26 mouse cellular contexts compared by ENCODE assay signal in genomic region chr7:103810746-103811145, GRCm38 (mm10). TPM values are rescaled to one million over a fixed set of nuclear protein-coding genes. Genes with fewer than 3 reads are reported as not detected.
DNase-seq lines count a peak whose midpoint lies in the region; ATAC-seq lines count a peak whose summit lies in the region.
"Had no signal": no experiment of that assay in that cellular context is flagged by ENCODE, and none has a peak within 500 bp of the region (broad histone marks: within the 10 kb centered on the region; RNA-seq: fewer than 3 reads in every experiment).

No protein-coding gene starts in this region.

- no peak overlapping the region for H3K4me2 ChIP-seq in liver, embryonic 11.5 days
- H3K4me2 ChIP-seq in liver, embryonic 15.5 days: peak overlapping the region; percentile 64; the same call in 1 of the 2 replicates
- H3K4me2 ChIP-seq: embryonic facial prominence, embryonic 13.5 days; forebrain, embryonic 15.5 days; hindbrain, embryonic 12.5 days had no signal

- ATAC-seq in liver, embryonic 11.5 days (replicated peaks; ENCODE audit: low FRiP score): no peak
- ATAC-seq in erythroid progenitor cell, adult 5-6 weeks (replicated peaks; ENCODE audit: low FRiP score, poor library complexity, severe bottlenecking): peak; percentile 8; the same call in 1 of the 2 replicates
- ATAC-seq in liver, embryonic 15.5 days (ENCODE audit: insufficient read depth): peak; percentile 23
- ATAC-seq: forebrain, embryonic 15.5 days; hindbrain, embryonic 16.5 days; Patski had no signal

- no peak for DNase-seq in liver, embryonic 11.5 days (ENCODE audit: low spot score)
- no peak for DNase-seq in liver
- no peak for DNase-seq in gastrocnemius, postnatal 14 days
- no peak for DNase-seq in T-cell, adult 2 months (ENCODE audit: low spot score)
- no peak for DNase-seq in adrenal gland, adult 8-10 months
- DNase-seq: adrenal gland, adult 2 months; adrenal gland, postnatal 36 days; cerebellum, adult 11-12 months; cerebellum, adult 9-10 months; cerebellum, postnatal 25 days; heart, adult 18-20 months; heart, postnatal 10 days; heart, postnatal 4 days had no signal

- H3K4me1 ChIP-seq in liver, embryonic 11.5 days (replicated peaks; ENCODE audit: control insufficient read depth, insufficient read depth, low read length): peaks cover 9% of the 10 kb centered on the region
- peaks cover 33% of the 10 kb centered on the region for H3K4me1 ChIP-seq in liver, embryonic 15.5 days (replicated peaks)
- H3K4me1 ChIP-seq: embryonic facial prominence, embryonic 13.5 days; forebrain, embryonic 15.5 days; heart, embryonic 10.5 days; hindbrain, embryonic 12.5 days had no signal

- no peak overlapping the region for H3K9ac ChIP-seq in liver, embryonic 11.5 days (ENCODE audit: low read depth, low read length)
- H3K9ac ChIP-seq in liver, embryonic 15.5 days: no peak overlapping the region
- H3K9ac ChIP-seq: embryonic facial prominence, embryonic 13.5 days; forebrain, embryonic 15.5 days; hindbrain, embryonic 12.5 days had no signal

- WGBS in liver, embryonic 11.5 days: 56% methylated on average over 3 of the region's 3 CpGs
- WGBS in liver, embryonic 15.5 days (ENCODE audit: insufficient replicate concordance): 32% methylated on average over 3 of the region's 3 CpGs

- peak overlapping the region; percentile 84 for H3K27ac ChIP-seq in liver, embryonic 11.5 days (ENCODE audit: low read depth, low read length)
- H3K27ac ChIP-seq in liver, embryonic 15.5 days (replicated peaks): peak overlapping the region; percentile 98
- H3K27ac ChIP-seq: embryonic facial prominence, embryonic 13.5 days; forebrain, embryonic 15.5 days; hindbrain, embryonic 12.5 days had no signal

- intact Hi-C loops in gastrocnemius, postnatal 14 days (cut with DNase I; ENCODE audit: low total_unique reads): no loop called here

- H3K27me3 ChIP-seq in liver, embryonic 11.5 days (replicated peaks; ENCODE audit: control insufficient read depth, insufficient read depth, low read length): no peaks in the 10 kb centered on the region
- H3K27me3 ChIP-seq in liver, embryonic 15.5 days: no peaks in the 10 kb centered on the region
- H3K27me3 ChIP-seq: embryonic facial prominence, embryonic 13.5 days; forebrain, embryonic 15.5 days; hindbrain, embryonic 12.5 days; Patski had no signal

- H3K4me3 ChIP-seq in liver, embryonic 11.5 days (ENCODE audit: low read depth, low read length): no peak overlapping the region
- H3K4me3 ChIP-seq in liver, embryonic 15.5 days (replicated peaks): peak overlapping the region; percentile 50
- H3K4me3 ChIP-seq: embryonic facial prominence, embryonic 13.5 days; forebrain, embryonic 15.5 days; heart, embryonic 10.5 days; hindbrain, embryonic 12.5 days had no signal

- no peaks in the 10 kb centered on the region for H3K36me3 ChIP-seq in liver, embryonic 11.5 days (ENCODE audit: control insufficient read depth, insufficient read depth, low read length)
- H3K36me3 ChIP-seq in liver, embryonic 15.5 days (replicated peaks): no peaks in the 10 kb centered on the region
- H3K36me3 ChIP-seq: embryonic facial prominence, embryonic 13.5 days; forebrain, embryonic 15.5 days; heart, embryonic 10.5 days; hindbrain, embryonic 12.5 days had no signal

- H3K9me3 ChIP-seq in liver, embryonic 11.5 days (ENCODE audit: control insufficient read depth, low read length): no peaks in the 10 kb centered on the region
- H3K9me3 ChIP-seq in liver, embryonic 15.5 days (replicated peaks): no peaks in the 10 kb centered on the region
- H3K9me3 ChIP-seq: embryonic facial prominence, embryonic 13.5 days; forebrain, embryonic 15.5 days; heart, embryonic 10.5 days; hindbrain, embryonic 12.5 days had no signal

RNA-seq across cellular contexts. Expression of gene Hbb-bt, which starts 3.0 kb away (rescaled TPM):
- polyA plus RNA-seq in liver, embryonic 11.5 days (2014; fragmentation: Nextera tagmentation; extraction: Ambion mirVana): 7,398 and 7,943 TPM in 2 replicates
- total RNA-seq in erythroid progenitor cell, adult 5-6 weeks (2015; ENCODE audit: low replicate concordance): 26,042 and 29,427 TPM in 2 replicates
- total RNA-seq in erythroid progenitor cell, adult 5-6 weeks (2017; ENCODE audit: low replicate concordance): 7,139 and 8,294 TPM in 2 replicates
- polyA plus RNA-seq in liver, embryonic 15.5 days (2015; fragmentation: Nextera tagmentation; extraction: Ambion mirVana): 48,050 and 52,773 TPM in 2 replicates
- total RNA-seq in gastrocnemius, postnatal 14 days (2021): 100 to 1,000 TPM; 114 to 127 TPM
- 100 to 1,000 TPM in 1 of 4 experiments, 10 to 100 TPM in 3; 78.2 to 176 (median 90.4) TPM for total RNA-seq in adrenal gland, adult 8-10 months (2022)
- polyA plus RNA-seq: C2C12, Patski had no signal

RNA-seq across cellular contexts. Expression of gene Hbb-bs, which starts 17.1 kb away (rescaled TPM):
- polyA plus RNA-seq in liver, embryonic 11.5 days (2014; fragmentation: Nextera tagmentation; extraction: Ambion mirVana): 9,439 and 11,024 TPM in 2 replicates
- total RNA-seq in erythroid progenitor cell, adult 5-6 weeks (2015; ENCODE audit: low replicate concordance): 118,402 and 120,100 TPM in 2 replicates
- total RNA-seq in erythroid progenitor cell, adult 5-6 weeks (2017; ENCODE audit: low replicate concordance): 41,622 and 62,915 TPM in 2 replicates
- polyA plus RNA-seq in liver, embryonic 15.5 days (2015; fragmentation: Nextera tagmentation; extraction: Ambion mirVana): 116,188 and 122,775 TPM in 2 replicates
- 1,000 to 10,000 TPM; 1,097 to 1,122 TPM for total RNA-seq in gastrocnemius, postnatal 14 days (2021)
- 1,000 to 10,000 TPM in 1 of 4 experiments, 100 to 1,000 TPM in 3; 738 to 2,114 (median 834) TPM for total RNA-seq in adrenal gland, adult 8-10 months (2022)
- polyA plus RNA-seq: C2C12, Patski had no signal

RNA-seq across cellular contexts. Expression of gene Olfr67, which starts 19.1 kb away (rescaled TPM):
- not detected in 2 replicates for polyA plus RNA-seq in liver, embryonic 11.5 days (2014; fragmentation: Nextera tagmentation; extraction: Ambion mirVana)
- 0.84 TPM in 1 of 2 replicates, not detected in the other for total RNA-seq in erythroid progenitor cell, adult 5-6 weeks (2015; ENCODE audit: low replicate concordance)
- total RNA-seq in erythroid progenitor cell, adult 5-6 weeks (2017; ENCODE audit: low replicate concordance): 1.5 and 3.3 TPM in 2 replicates
- polyA plus RNA-seq in liver, embryonic 15.5 days (2015; fragmentation: Nextera tagmentation; extraction: Ambion mirVana): not detected in 2 replicates
- not detected for total RNA-seq in gastrocnemius, postnatal 14 days (2021)
- total RNA-seq in adrenal gland, adult 8-10 months (2022): not detected
- total RNA-seq: adrenal gland, adult 2 months; adrenal gland, postnatal 36 days; gastrocnemius, adult 8-10 months; gastrocnemius, postnatal 4 days; heart, adult 18-20 months; heart, postnatal 10 days; heart, postnatal 4 days had no signal
- polyA plus RNA-seq: adrenal gland, adult 2 months; C2C12; embryonic facial prominence, embryonic 13.5 days; forebrain, embryonic 11.5 days; forebrain, embryonic 15.5 days; heart, embryonic 10.5 days; heart, embryonic 14.5 days; hindbrain, embryonic 12.5 days; hindbrain, embryonic 16.5 days; Patski had no signal

RNA-seq across cellular contexts. Expression of gene Hbb-bh2, which starts 29.6 kb away (rescaled TPM):
- polyA plus RNA-seq in liver, embryonic 11.5 days (2014; fragmentation: Nextera tagmentation; extraction: Ambion mirVana): not detected in 2 replicates
- not detected in 2 replicates for total RNA-seq in erythroid progenitor cell, adult 5-6 weeks (2015; ENCODE audit: low replicate concordance)
- total RNA-seq in erythroid progenitor cell, adult 5-6 weeks (2017; ENCODE audit: low replicate concordance): not detected in 2 replicates
- not detected in 2 replicates for polyA plus RNA-seq in liver, embryonic 15.5 days (2015; fragmentation: Nextera tagmentation; extraction: Ambion mirVana)
- total RNA-seq in gastrocnemius, postnatal 14 days (2021): not detected
- not detected for total RNA-seq in adrenal gland, adult 8-10 months (2022)
- total RNA-seq: adrenal gland, adult 2 months; adrenal gland, postnatal 36 days; gastrocnemius, adult 8-10 months; gastrocnemius, postnatal 4 days; heart, adult 18-20 months; heart, postnatal 10 days; heart, postnatal 4 days had no signal
- polyA plus RNA-seq: adrenal gland, adult 2 months; C2C12; embryonic facial prominence, embryonic 13.5 days; forebrain, embryonic 11.5 days; forebrain, embryonic 15.5 days; heart, embryonic 14.5 days; hindbrain, embryonic 12.5 days; hindbrain, embryonic 16.5 days; Patski had no signal

RNA-seq across cellular contexts. Expression of gene Olfr68, which starts 31.2 kb away (rescaled TPM):
- polyA plus RNA-seq in liver, embryonic 11.5 days (2014; fragmentation: Nextera tagmentation; extraction: Ambion mirVana): not detected in 2 replicates
- 2.9 TPM in 1 of 2 replicates, not detected in the other for total RNA-seq in erythroid progenitor cell, adult 5-6 weeks (2015; ENCODE audit: low replicate concordance)
- 0.83 and 2.8 TPM in 2 replicates for total RNA-seq in erythroid progenitor cell, adult 5-6 weeks (2017; ENCODE audit: low replicate concordance)
- not detected in 2 replicates for polyA plus RNA-seq in liver, embryonic 15.5 days (2015; fragmentation: Nextera tagmentation; extraction: Ambion mirVana)
- not detected for total RNA-seq in gastrocnemius, postnatal 14 days (2021)
- total RNA-seq in adrenal gland, adult 8-10 months (2022): not detected
- total RNA-seq: adrenal gland, adult 2 months; adrenal gland, postnatal 36 days; gastrocnemius, adult 8-10 months; gastrocnemius, postnatal 4 days; heart, adult 18-20 months; heart, postnatal 10 days; heart, postnatal 4 days had no signal
- polyA plus RNA-seq: adrenal gland, adult 2 months; C2C12; embryonic facial prominence, embryonic 13.5 days; forebrain, embryonic 11.5 days; forebrain, embryonic 15.5 days; heart, embryonic 10.5 days; heart, embryonic 14.5 days; hindbrain, embryonic 12.5 days; hindbrain, embryonic 16.5 days; Patski had no signal

Comparison
In these comparisons a context has a peak if more than half of its experiments do, and no peak if none do; other contexts are left out.
1. RNA of gene Hbb-bt, which starts 3.0 kb away (total RNA-seq): 7,139 to 29,427 TPM in erythroid progenitor cell, adult 5-6 weeks; 114 to 127 TPM in gastrocnemius, postnatal 14 days and 78.2 to 176 TPM in adrenal gland, adult 8-10 months; every median in the first group is over 10 times any median in the second.
2. RNA of gene Hbb-bs, which starts 17.1 kb away (total RNA-seq): 41,622 to 120,100 TPM in erythroid progenitor cell, adult 5-6 weeks; 1,097 to 1,122 TPM in gastrocnemius, postnatal 14 days and 738 to 2,114 TPM in adrenal gland, adult 8-10 months; every median in the first group is over 10 times any median in the second.